Mouse (Mus musculus) forebrain, embryonic 14.5 days (tissue): ENCODE data around the gene Spag5. TPM values are rescaled to one million over a fixed set of nuclear protein-coding genes. Genes with fewer than 3 reads are reported as not detected.

Source experiments
- ATAC-seq: fragments of 200-750 bp; cut with Nextera tagmentation; 2 replicates; pipeline ENCODE4 v1.8.0; 2017; ENCODE audit warnings: mild to moderate bottlenecking, moderate library complexity
- DNase-seq: peaks from one replicate; pipeline ENCODE4 v3.0.0-alpha.2; 2015; ENCODE audit warnings: low spot score
- H3K27ac ChIP-seq: fragments of 300-500 bp; sonication (generic); 2 replicates; pipeline ENCODE4 v1.5.1; 2014; ENCODE audit warnings: low read depth, mild to moderate bottlenecking, control low read depth, low read length, moderate library complexity
- H3K27me3 ChIP-seq: fragments of 300-500 bp; sonication (generic); replicated peaks from 2 replicates; pipeline ENCODE4 v1.6.1; 2014; ENCODE audit warnings: low read length, control low read depth, mixed read lengths; ENCODE audit not compliant: control insufficient read depth, insufficient read depth
- H3K36me3 ChIP-seq: fragments of 300-500 bp; sonication (generic); 2 replicates; pipeline ENCODE4 v1.6.1; 2014; ENCODE audit warnings: low read length, control low read depth; ENCODE audit not compliant: control insufficient read depth, insufficient read depth
- H3K4me1 ChIP-seq: fragments of 300-500 bp; sonication (generic); 2 replicates; pipeline ENCODE4 v1.6.1; 2014; ENCODE audit warnings: antibody characterized with exemption, low read length, control low read depth; ENCODE audit not compliant: control insufficient read depth, insufficient read depth
- H3K4me2 ChIP-seq: fragments of 300-500 bp; sonication (generic); 2 replicates; pipeline ENCODE4 v1.6.1; 2014; ENCODE audit warnings: mild to moderate bottlenecking, control low read depth, low read length
- H3K4me3 ChIP-seq: fragments of 300-500 bp; sonication (generic); 2 replicates; pipeline ENCODE4 v1.5.1; 2014; ENCODE audit warnings: low read depth, low read length, control low read depth
- H3K9ac ChIP-seq: fragments of 300-500 bp; sonication (generic); 2 replicates; pipeline ENCODE4 v1.6.1; 2014; ENCODE audit warnings: mild to moderate bottlenecking, low read length, control low read depth, moderate library complexity
- H3K9me3 ChIP-seq: fragments of 300-500 bp; sonication (generic); replicated peaks from 2 replicates; pipeline ENCODE4 v1.6.1; 2016; ENCODE audit warnings: low read length, control low read depth, mixed read lengths; ENCODE audit not compliant: control insufficient read depth
- WGBS: fragments of 180-500 bp; shearing (Covaris S2); extraction: QIAGEN DNeasy Blood & Tissue Kit; methylation state at CpG from one replicate; pipeline ENCODE4 v1.1.7; 2014; 5-methylcytosine and 5-hydroxymethylcytosine counted together
- polyA plus RNA-seq: library from polyadenylated mRNA; unstranded; fragments of >200 nt; fragmentation: Nextera tagmentation; extraction: Ambion mirVana; gene quantifications from 2 replicates; pipeline ENCODE4 v1.2.1, GENCODE M21; 2014

The Spag5 gene
- polyA plus RNA-seq, 1 experiment from 2014 or later = 25.4 TPM

- Histone ChIP-seq H3K4me2 (no peak overlapping the region), H3K27ac (no peak overlapping the region), H3K9ac (no peak overlapping the region), H3K9me3 (no peaks in the 10 kb centered on the region), H3K36me3 (no peaks in the 10 kb centered on the region), H3K4me1 (no peaks in the 10 kb centered on the region), H3K4me3 (no peak overlapping the region), H3K27me3 (no peaks in the 10 kb centered on the region)
- DNase-seq (peak; percentile 79), ATAC-seq (no peak)
- WGBS = 30% methylated on average over 4 of the region's 4 CpGs
These were observed 54.3 kb downstream of the Spag5 start for GRCm38 (mm10) chr11:78355471-78356238.

GRCm38 (mm10) chr11:78358330-78359007 lies 57.1 kb downstream of the Spag5 start:
- no peak overlapping the region for H3K4me2 ChIP-seq
- H3K4me3 ChIP-seq = no peak overlapping the region
- no peaks in the 10 kb centered on the region for H3K9me3 ChIP-seq
- WGBS = 14% methylated on average over 22 of the region's 22 CpGs
- ATAC-seq = no peak
- no peak for DNase-seq
- H3K27me3 ChIP-seq = no peaks in the 10 kb centered on the region
- no peak overlapping the region for H3K9ac ChIP-seq
- no peaks in the 10 kb centered on the region for H3K4me1 ChIP-seq
- H3K36me3 ChIP-seq = no peaks in the 10 kb centered on the region
- H3K27ac ChIP-seq = no peak overlapping the region

- peak; percentile 82 for DNase-seq
- Histone ChIP-seq H3K9me3 (no peaks in the 10 kb centered on the region), H3K36me3 (no peaks in the 10 kb centered on the region), H3K9ac (no peak overlapping the region), H3K27me3 (no peaks in the 10 kb centered on the region), H3K4me2 (peak overlapping the region; percentile 41), H3K27ac (no peak overlapping the region), H3K4me3 (peak overlapping the region; percentile 14; the same call in 1 of the 2 replicates), H3K4me1 (no peaks in the 10 kb centered on the region)
- ATAC-seq = peak; percentile 70
- 13% methylated on average over 13 of the region's 13 CpGs for WGBS
These were observed 58.9 kb downstream of the Spag5 start for GRCm38 (mm10) chr11:78360125-78360788.

GRCm38 (mm10) chr11:78360789-78361131 lies 59.4 kb downstream of the Spag5 start:
- H3K27ac ChIP-seq = no peak overlapping the region
- WGBS = 53% methylated on average over 2 of the region's 2 CpGs

GRCm38 (mm10) chr11:78363309-78364007 lies 62.1 kb downstream of the Spag5 start:
- 84% methylated on average over 13 of the region's 13 CpGs for WGBS
- no peak for DNase-seq
- no peak overlapping the region for H3K4me2 ChIP-seq
- ATAC-seq = no peak
- H3K27me3 ChIP-seq = no peaks in the 10 kb centered on the region
- no peaks in the 10 kb centered on the region for H3K4me1 ChIP-seq
- H3K27ac ChIP-seq = no peak overlapping the region
- H3K36me3 ChIP-seq = no peaks in the 10 kb centered on the region
- H3K9me3 ChIP-seq = no peaks in the 10 kb centered on the region
- H3K4me3 ChIP-seq = no peak overlapping the region
- H3K9ac ChIP-seq = no peak overlapping the region

More at GRCm38 (mm10) chr11:78360789-78361131, 59.4 kb downstream of the Spag5 start:
- Histone ChIP-seq H3K27me3 (no peaks in the 10 kb centered on the region), H3K9me3 (no peaks in the 10 kb centered on the region), H3K4me3 (no peak overlapping the region), H3K4me1 (no peaks in the 10 kb centered on the region), H3K4me2 (no peak overlapping the region), H3K36me3 (no peaks in the 10 kb centered on the region), H3K9ac (no peak overlapping the region)
- ATAC-seq (no peak; the same call in 1 of the 2 replicates), DNase-seq (no peak)

- Histone ChIP-seq H3K9me3 (no peaks in the 10 kb centered on the region), H3K4me2 (no peak overlapping the region), H3K27me3 (no peaks in the 10 kb centered on the region), H3K36me3 (no peaks in the 10 kb centered on the region), H3K4me3 (no peak overlapping the region), H3K27ac (no peak overlapping the region), H3K4me1 (no peaks in the 10 kb centered on the region), H3K9ac (no peak overlapping the region)
- no peak for DNase-seq
- no peak for ATAC-seq
- 58% methylated on average over 8 of the region's 8 CpGs for WGBS
These were observed 62.8 kb downstream of the Spag5 start for GRCm38 (mm10) chr11:78364103-78364502.

- ATAC-seq (no peak), DNase-seq (no peak)
- Histone ChIP-seq H3K27ac (no peak overlapping the region), H3K4me3 (no peak overlapping the region), H3K27me3 (no peaks in the 10 kb centered on the region), H3K9me3 (no peaks in the 10 kb centered on the region), H3K9ac (no peak overlapping the region), H3K4me2 (no peak overlapping the region), H3K36me3 (no peaks in the 10 kb centered on the region), H3K4me1 (no peaks in the 10 kb centered on the region)
- 91% methylated on average over 15 of the region's 15 CpGs for WGBS
These were observed 66.3 kb downstream of the Spag5 start for GRCm38 (mm10) chr11:78367456-78368225.

GRCm38 (mm10) chr11:78370389-78370788 lies 69.1 kb downstream of the Spag5 start:
- H3K27ac ChIP-seq = no peak overlapping the region
- no peaks in the 10 kb centered on the region for H3K4me1 ChIP-seq
- no peak overlapping the region for H3K4me3 ChIP-seq
- DNase-seq = no peak
- no peaks in the 10 kb centered on the region for H3K27me3 ChIP-seq
- no peaks in the 10 kb centered on the region for H3K9me3 ChIP-seq
- 65% methylated on average over 1 of the region's 1 CpGs for WGBS
- H3K36me3 ChIP-seq = no peaks in the 10 kb centered on the region
- no peak overlapping the region for H3K4me2 ChIP-seq
- ATAC-seq = no peak
- no peak overlapping the region for H3K9ac ChIP-seq
